Mouse (Mus musculus): ENCODE data around the gene Dennd1b.

The Dennd1b gene

GRCm38 (mm10) chr1:139203026-139203425, 239.8 kb downstream of the Dennd1b start:
- no peak for DNase-seq

GRCm38 (mm10) chr1:139206259-139206658, 243.0 kb downstream of the Dennd1b start:
- no peak for DNase-seq

GRCm38 (mm10) chr1:139209796-139210195, 246.6 kb downstream of the Dennd1b start:
- peak; percentile 43 to 56 for DNase-seq

GRCm38 (mm10) chr1:139210505-139210904, 247.3 kb downstream of the Dennd1b start:
- DNase-seq, result no peak

GRCm38 (mm10) chr1:139215311-139215710, 252.1 kb downstream of the Dennd1b start:
- DNase-seq, result no peak

- DNase-seq, result no peak
Observed at GRCm38 (mm10) chr1:139223804-139224203, 260.6 kb downstream of the Dennd1b start.

GRCm38 (mm10) chr1:139224309-139224949, 261.2 kb downstream of the Dennd1b start:
- DNase-seq, result no peak
